Mouse (Mus musculus) midbrain, embryonic 15.5 days (tissue): ENCODE results near the gene Olfr692. TPM values are rescaled to one million over a fixed set of nuclear protein-coding genes. Genes with fewer than 3 reads are reported as not detected.

Experiments
- ATAC-seq: fragments of 200-750 bp; cut with Nextera tagmentation; replicated peaks from 2 replicates; pipeline ENCODE4 v1.8.0; 2017; ENCODE audit warnings: moderate TSS enrichment
- H3K27ac ChIP-seq: fragments of 300-500 bp; sonication (generic); 2 replicates; pipeline ENCODE4 v1.5.1; 2015; ENCODE audit warnings: mild to moderate bottlenecking, inconsistent platforms
- H3K27me3 ChIP-seq: fragments of 300-500 bp; sonication (generic); replicated peaks from 2 replicates; pipeline ENCODE4 v1.6.1; 2015; ENCODE audit warnings: inconsistent platforms
- H3K36me3 ChIP-seq: fragments of 300-500 bp; sonication (generic); replicated peaks from 2 replicates; pipeline ENCODE4 v1.6.1; 2015; ENCODE audit warnings: inconsistent platforms
- H3K4me1 ChIP-seq: fragments of 300-500 bp; sonication (generic); 2 replicates; pipeline ENCODE4 v1.6.1; 2015; ENCODE audit warnings: inconsistent platforms
- H3K4me2 ChIP-seq: fragments of 300-500 bp; sonication (generic); 2 replicates; pipeline ENCODE4 v1.6.1; 2015; ENCODE audit warnings: inconsistent platforms, mild to moderate bottlenecking, moderate library complexity
- H3K4me3 ChIP-seq: fragments of 300-500 bp; sonication (generic); 2 replicates; pipeline ENCODE4 v1.5.1; 2015; ENCODE audit warnings: mild to moderate bottlenecking, inconsistent platforms
- H3K9ac ChIP-seq: fragments of 300-500 bp; sonication (generic); 2 replicates; pipeline ENCODE4 v1.6.1; 2015; ENCODE audit warnings: mild to moderate bottlenecking, inconsistent platforms
- H3K9me3 ChIP-seq: fragments of 300-500 bp; sonication (generic); 2 replicates; pipeline ENCODE4 v1.6.1; 2016; ENCODE audit warnings: inconsistent platforms
- WGBS: fragments of 180-500 bp; shearing (Covaris S2); methylation state at CpG from one replicate; pipeline ENCODE4 v1.1.7; 2015; ENCODE audit warnings: mixed read lengths; 5-methylcytosine and 5-hydroxymethylcytosine counted together
- polyA plus RNA-seq: library from polyadenylated mRNA; unstranded; fragments of >200 nt; fragmentation: Nextera tagmentation; extraction: Ambion mirVana; gene quantifications from 2 replicates; pipeline ENCODE4 v1.2.1, GENCODE M21; 2015

The Olfr692 gene
- polyA plus RNA-seq, 1 experiment from 2014 or later = not detected

DNA sequence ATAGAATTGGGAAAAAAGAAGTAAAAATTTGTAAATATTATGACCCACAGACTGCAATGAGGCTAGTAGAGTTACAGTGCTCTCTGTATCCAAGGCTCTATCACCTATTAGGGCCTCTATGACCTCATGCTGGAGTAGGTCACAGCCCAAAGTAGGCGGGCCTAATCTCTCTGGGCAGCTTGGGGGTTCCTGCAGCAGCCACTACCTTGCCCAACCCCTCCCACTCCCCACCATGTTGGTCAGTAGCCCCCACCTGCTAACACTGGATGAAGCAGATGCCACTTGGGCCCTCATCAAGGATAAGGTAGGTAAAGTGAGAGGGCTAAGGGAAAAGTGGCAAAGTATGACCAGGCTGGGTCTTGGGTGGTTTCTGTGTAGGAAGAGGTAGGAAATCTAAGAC, 6.8 kb downstream of the Olfr692 start, which contains the start of gene Gm5901:
Gene Gm5901 (plus strand): TSS at position 173 of the 400 bp plus-strand sequence.
- H3K9me3 ChIP-seq = no peaks in the 10 kb centered on the region
- ATAC-seq = no peak
- no peaks in the 10 kb centered on the region for H3K4me1 ChIP-seq
- no peaks in the 10 kb centered on the region for H3K27me3 ChIP-seq
- no peak within 1 kb of the TSS for H3K27ac ChIP-seq
- no peak within 1 kb of the TSS for H3K4me3 ChIP-seq
- no peak within 1 kb of the TSS for H3K4me2 ChIP-seq
- H3K36me3 ChIP-seq = peaks cover 36% of the 10 kb centered on the region
- WGBS = 81% methylated on average over 1 of the region's 1 CpGs
- H3K9ac ChIP-seq = no peak within 1 kb of the TSS

DNA sequence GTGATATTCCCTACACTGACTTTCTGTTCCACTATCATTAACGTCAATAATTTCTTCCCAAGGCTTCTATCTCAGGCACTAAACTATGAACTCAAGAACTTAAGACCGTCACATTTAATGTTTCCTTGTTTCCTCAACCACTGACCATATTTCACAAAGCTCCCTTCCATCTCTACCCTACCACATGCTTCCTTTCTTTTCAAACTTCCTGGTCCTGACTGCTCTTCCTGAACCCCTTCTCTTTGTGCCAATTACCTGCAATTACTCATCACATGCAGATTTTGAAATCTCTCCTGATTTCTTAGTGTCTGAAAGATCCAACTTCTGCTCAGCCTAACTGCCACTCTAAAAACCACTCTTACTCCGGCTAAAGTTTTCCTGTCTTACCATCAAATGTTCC, 12.3 kb downstream of the Olfr692 start:
- 93% methylated on average over 3 of the region's 3 CpGs for WGBS
- no peak overlapping the region for H3K4me3 ChIP-seq
- no peak for ATAC-seq

GRCm38 (mm10) chr7:105387696-105388095, 19.7 kb downstream of the Olfr692 start:
- WGBS = 99% methylated on average over 2 of the region's 2 CpGs
- H3K9me3 ChIP-seq = no peaks in the 10 kb centered on the region
- H3K36me3 ChIP-seq = peaks cover 51% of the 10 kb centered on the region
- no peaks in the 10 kb centered on the region for H3K4me1 ChIP-seq
- H3K4me2 ChIP-seq = no peak overlapping the region
- no peak for ATAC-seq
- H3K4me3 ChIP-seq = no peak overlapping the region
- no peak overlapping the region for H3K9ac ChIP-seq
- no peak overlapping the region for H3K27ac ChIP-seq
- no peaks in the 10 kb centered on the region for H3K27me3 ChIP-seq

More for the DNA sequence above, 12.3 kb downstream of the Olfr692 start:
- Histone ChIP-seq H3K9ac (no peak overlapping the region), H3K27ac (no peak overlapping the region), H3K9me3 (no peaks in the 10 kb centered on the region), H3K4me2 (no peak overlapping the region), H3K27me3 (no peaks in the 10 kb centered on the region), H3K36me3 (peaks cover 64% of the 10 kb centered on the region), H3K4me1 (no peaks in the 10 kb centered on the region)

GRCm38 (mm10) chr7:105390236-105390635, 22.2 kb downstream of the Olfr692 start:
- Histone ChIP-seq H3K9ac (no peak overlapping the region), H3K36me3 (peaks cover 31% of the 10 kb centered on the region), H3K27me3 (no peaks in the 10 kb centered on the region), H3K27ac (no peak overlapping the region), H3K4me1 (no peaks in the 10 kb centered on the region), H3K4me3 (no peak overlapping the region), H3K9me3 (no peaks in the 10 kb centered on the region), H3K4me2 (no peak overlapping the region)
- WGBS = 94% methylated on average over 2 of the region's 2 CpGs
- ATAC-seq = no peak

- Histone ChIP-seq H3K4me2 (no peak overlapping the region), H3K4me3 (no peak overlapping the region), H3K9me3 (no peaks in the 10 kb centered on the region), H3K9ac (no peak overlapping the region), H3K27me3 (no peaks in the 10 kb centered on the region), H3K36me3 (peaks cover 1% of the 10 kb centered on the region; the same call in 1 of the 2 replicates), H3K27ac (no peak overlapping the region), H3K4me1 (peaks cover 19% of the 10 kb centered on the region)
- no peak for ATAC-seq
- WGBS = 87% methylated on average over 1 of the region's 1 CpGs
Observed at GRCm38 (mm10) chr7:105394606-105395005, 26.6 kb downstream of the Olfr692 start.

DNA sequence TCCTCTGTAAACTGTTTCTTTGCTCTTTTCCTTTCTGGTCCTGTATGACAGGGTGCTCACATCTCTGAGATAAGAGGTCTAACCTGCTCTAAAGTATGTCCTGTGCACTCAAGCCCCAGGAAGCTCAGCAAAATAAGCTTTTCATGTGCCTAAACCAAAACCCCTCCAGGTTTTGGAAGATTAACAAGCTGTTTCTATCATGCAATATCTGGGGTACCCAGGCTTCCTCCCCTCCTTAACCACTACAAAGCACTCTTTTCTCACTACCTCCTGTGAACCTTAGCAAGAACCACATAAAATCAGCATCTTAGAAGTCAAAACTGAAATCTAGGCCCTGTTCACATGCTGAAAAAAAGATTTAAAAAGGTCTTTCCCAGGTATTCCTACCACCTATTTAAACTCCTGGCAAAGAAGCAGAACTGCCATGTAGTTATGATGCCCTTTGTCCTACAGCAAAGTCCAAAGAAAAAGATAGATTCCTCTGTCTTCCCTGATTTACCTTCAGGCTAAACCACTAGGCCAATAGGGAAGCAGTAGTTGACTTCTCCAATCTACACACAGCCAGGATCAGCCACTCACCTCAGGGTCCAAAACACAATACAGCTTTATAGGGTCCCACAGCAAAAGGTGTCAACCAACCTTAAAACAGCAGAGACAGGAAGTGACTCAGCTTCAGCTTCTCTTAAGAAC, 27.2 kb downstream of the Olfr692 start:
- no peaks in the 10 kb centered on the region for H3K36me3 ChIP-seq
- H3K9me3 ChIP-seq = no peaks in the 10 kb centered on the region
- no peak for ATAC-seq
- H3K27me3 ChIP-seq = no peaks in the 10 kb centered on the region
- no peak overlapping the region for H3K4me3 ChIP-seq
- H3K27ac ChIP-seq = no peak overlapping the region
- H3K4me2 ChIP-seq = no peak overlapping the region
- no peak overlapping the region for H3K9ac ChIP-seq
- peaks cover 19% of the 10 kb centered on the region for H3K4me1 ChIP-seq

DNA sequence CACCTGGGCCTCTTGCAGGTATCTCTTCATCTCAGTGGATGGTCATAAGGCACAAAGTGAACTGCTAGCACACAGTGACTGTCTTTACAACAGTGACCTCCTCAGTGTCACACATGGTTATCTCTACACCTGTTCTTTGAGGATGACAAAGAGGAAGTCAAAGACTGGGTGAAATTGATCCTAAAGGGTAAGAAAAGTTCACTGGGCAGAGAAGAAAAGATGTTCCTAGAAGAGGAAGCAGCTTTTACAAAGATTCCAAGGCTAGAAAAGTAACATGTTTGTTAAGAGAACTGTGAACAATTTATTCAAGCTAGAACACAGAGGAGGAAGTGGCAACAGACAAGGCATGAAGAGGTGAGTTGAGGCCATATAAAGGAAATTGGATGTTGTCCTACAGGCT, 28.1 kb downstream of the Olfr692 start:
- no peak overlapping the region for H3K9ac ChIP-seq
- H3K4me1 ChIP-seq = peaks cover 25% of the 10 kb centered on the region
- no peak for ATAC-seq
- H3K4me3 ChIP-seq = no peak overlapping the region
- no peak overlapping the region for H3K27ac ChIP-seq
- H3K36me3 ChIP-seq = no peaks in the 10 kb centered on the region
- no peaks in the 10 kb centered on the region for H3K9me3 ChIP-seq
- H3K27me3 ChIP-seq = no peaks in the 10 kb centered on the region
- H3K4me2 ChIP-seq = no peak overlapping the region

DNA sequence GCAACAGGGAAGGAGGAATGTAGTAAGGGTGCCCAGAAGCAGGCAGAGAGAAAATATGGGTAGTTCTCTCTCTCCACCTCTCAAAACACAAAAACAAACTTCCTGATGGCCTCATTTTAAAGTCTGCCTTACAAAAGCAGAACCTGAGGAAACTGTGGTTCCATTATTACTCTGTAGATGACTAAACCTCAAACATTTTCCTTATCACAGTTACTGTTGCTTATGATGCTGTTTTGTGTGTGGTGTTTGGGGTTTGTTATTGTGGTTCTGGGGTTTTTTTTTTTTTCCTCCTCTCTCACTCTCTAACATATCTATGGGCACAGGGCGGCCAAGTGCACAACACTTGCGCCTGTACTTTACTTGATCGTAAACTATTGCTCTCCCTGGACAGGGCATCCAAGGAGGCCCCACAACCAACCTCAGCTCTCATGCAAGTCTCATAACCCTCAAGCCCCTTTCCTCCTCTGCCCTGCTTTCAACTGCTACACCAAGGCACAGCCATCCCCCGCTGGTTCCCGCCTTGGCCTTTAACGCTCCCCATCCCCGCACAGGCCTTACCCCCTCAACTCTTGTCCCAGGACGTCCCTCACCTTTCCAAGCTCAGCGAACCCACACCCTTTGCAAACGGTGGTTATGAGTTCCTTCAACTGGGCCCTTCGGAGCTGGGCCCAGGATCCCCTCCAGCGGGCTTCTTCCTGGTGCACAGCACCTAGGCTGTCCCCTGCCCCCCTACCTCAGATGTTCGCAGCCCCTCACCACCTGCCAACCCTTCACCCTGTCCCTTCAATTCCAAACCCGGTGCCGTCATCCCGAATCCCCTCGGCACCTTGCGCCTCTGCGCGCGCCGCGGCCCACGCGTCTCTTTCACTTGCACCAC, 31.3 kb downstream of the Olfr692 start:
- peak overlapping the region; percentile 83 for H3K9ac ChIP-seq
- peak overlapping the region; percentile 76 for H3K4me2 ChIP-seq
- peak; percentile 74; the same call in 1 of the 2 replicates for ATAC-seq
- H3K36me3 ChIP-seq = no peaks in the 10 kb centered on the region
- H3K4me3 ChIP-seq = peak overlapping the region; percentile 79
- no peaks in the 10 kb centered on the region for H3K27me3 ChIP-seq
- no peaks in the 10 kb centered on the region for H3K9me3 ChIP-seq
- 2% methylated on average over 25 of the region's 25 CpGs for WGBS
- peak overlapping the region; percentile 81 for H3K27ac ChIP-seq
- H3K4me1 ChIP-seq = peaks cover 27% of the 10 kb centered on the region

DNA sequence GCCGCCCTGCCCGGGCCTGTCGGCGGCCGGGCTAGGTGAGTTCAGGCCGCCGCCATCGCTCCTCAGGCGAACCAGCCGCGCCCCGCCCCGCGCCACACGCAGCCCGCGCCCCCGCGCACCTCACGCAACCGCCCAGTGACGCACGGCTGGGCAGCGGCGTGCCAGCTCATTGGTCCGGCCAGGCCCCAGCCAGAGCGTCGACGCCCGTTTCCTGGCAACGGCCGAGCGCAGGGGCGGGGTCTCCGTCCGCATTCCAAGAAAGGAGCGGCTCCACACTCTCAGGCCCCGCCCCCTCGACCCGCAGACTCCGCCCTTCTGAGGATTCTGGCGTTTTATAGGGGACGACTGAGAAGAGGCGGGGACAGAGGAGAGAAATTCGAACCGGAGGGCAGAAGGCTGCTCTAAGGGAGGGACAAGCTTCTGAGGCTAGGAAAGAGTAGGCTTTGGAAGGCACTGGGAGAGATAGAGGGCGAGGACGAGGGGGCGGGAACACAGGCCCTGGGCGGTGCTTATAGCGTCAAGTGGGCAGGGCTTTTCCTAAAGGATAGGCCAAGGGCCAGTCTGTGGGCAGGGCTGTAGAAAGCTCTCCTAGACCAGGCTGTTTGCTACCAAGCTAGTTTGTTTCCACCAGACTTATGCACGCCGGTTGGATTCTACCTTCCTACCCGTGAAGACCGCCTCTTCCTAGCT, 32.0 kb downstream of the Olfr692 start, which contains the start of gene Fam160a2:
Gene Fam160a2 (minus strand): TSS at position 120 of the 690 bp plus-strand sequence.
- Histone ChIP-seq H3K9me3 (no peaks in the 10 kb centered on the region), H3K36me3 (no peaks in the 10 kb centered on the region), H3K27ac (peak within 1 kb of the TSS; percentile 81), H3K4me1 (peaks cover 27% of the 10 kb centered on the region), H3K4me3 (peak within 1 kb of the TSS; percentile 79), H3K27me3 (no peaks in the 10 kb centered on the region), H3K4me2 (peak within 1 kb of the TSS; percentile 76), H3K9ac (peak within 1 kb of the TSS; percentile 83)
- under 1% methylated on average over 54 of the region's 55 CpGs for WGBS
- ATAC-seq = peak; percentile 99

- Histone ChIP-seq H3K9ac (no peak within 1 kb of the TSS), H3K4me1 (peaks cover 10% of the 10 kb centered on the region), H3K27me3 (no peaks in the 10 kb centered on the region), H3K4me2 (no peak within 1 kb of the TSS), H3K36me3 (no peaks in the 10 kb centered on the region), H3K27ac (no peak within 1 kb of the TSS), H3K4me3 (no peak within 1 kb of the TSS), H3K9me3 (no peaks in the 10 kb centered on the region)
- ATAC-seq = no peak
- WGBS = 83% methylated on average over 5 of the region's 5 CpGs
Observed at GRCm38 (mm10) chr7:105404268-105404667, 36.2 kb downstream of the Olfr692 start, which contains the start of gene Cnga4. Gene Cnga4, plus strand, starts transcription at chr7:105404568.

GRCm38 (mm10) chr7:105406322-105406721, 38.3 kb downstream of the Olfr692 start:
- H3K9ac ChIP-seq = no peak overlapping the region
- H3K4me3 ChIP-seq = no peak overlapping the region
- H3K4me2 ChIP-seq = no peak overlapping the region
- ATAC-seq = no peak
- H3K27ac ChIP-seq = no peak overlapping the region
- H3K9me3 ChIP-seq = no peaks in the 10 kb centered on the region
- no peaks in the 10 kb centered on the region for H3K27me3 ChIP-seq
- H3K36me3 ChIP-seq = no peaks in the 10 kb centered on the region
- WGBS = 77% methylated on average over 1 of the region's 1 CpGs
- no peaks in the 10 kb centered on the region for H3K4me1 ChIP-seq
